Mouse (Mus musculus) thymus, adult 2 months (tissue): ENCODE measurements around the gene Ctdsp1. TPM values are rescaled to one million over a fixed set of nuclear protein-coding genes. Genes with fewer than 3 reads are reported as not detected.

Experiments used
- DNase-seq: peaks from one replicate; pipeline ENCODE4 v3.0.0; 2021
- H3K27ac ChIP-seq: fragments of 200-500 bp; 2 replicates; pipeline ENCODE4 v1.5.1; 2012; ENCODE audit warnings: low read length, control low read depth; ENCODE audit not compliant: control insufficient read depth, insufficient read depth
- H3K27me3 ChIP-seq: fragments of 200-500 bp; 2 replicates; pipeline ENCODE4 v1.6.1; 2012; ENCODE audit warnings: mild to moderate bottlenecking, low read length, moderate library complexity, mixed read lengths; ENCODE audit not compliant: control insufficient read depth, insufficient read depth
- H3K36me3 ChIP-seq: fragments of 200-500 bp; 2 replicates; pipeline ENCODE4 v1.6.1; 2012; ENCODE audit warnings: mild to moderate bottlenecking, low read length, moderate library complexity; ENCODE audit not compliant: control insufficient read depth, insufficient read depth
- H3K4me1 ChIP-seq: fragments of 200-500 bp; replicated peaks from 2 replicates; pipeline ENCODE4 v1.6.1; 2012; ENCODE audit warnings: low read length; ENCODE audit not compliant: control insufficient read depth, insufficient read depth
- H3K4me3 ChIP-seq: fragments of 200-500 bp; 2 replicates; pipeline ENCODE4 v1.5.1; 2012; ENCODE audit warnings: mild to moderate bottlenecking, low read length, control low read depth, moderate library complexity; ENCODE audit not compliant: control insufficient read depth, insufficient read depth
- CTCF ChIP-seq: fragments of 200-500 bp; IDR thresholded peaks from 2 replicates; pipeline ENCODE4 v1.5.1; 2012; ENCODE audit warnings: mild to moderate bottlenecking, control low read depth, low read length, moderate library complexity, borderline replicate concordance; ENCODE audit not compliant: control insufficient read depth, poor library complexity, insufficient read depth; ENCODE audit errors: extremely low read depth
- POLR2A ChIP-seq: fragments of 200-500 bp; IDR thresholded peaks from 2 replicates; pipeline ENCODE4 v1.6.1; 2012; ENCODE audit warnings: mild to moderate bottlenecking, low read length, control low read depth, moderate library complexity; ENCODE audit not compliant: control insufficient read depth, poor library complexity, insufficient read depth; ENCODE audit errors: extremely low read depth
- whole genome bisulfite sequencing: fragments of 180-500 bp; shearing (Covaris S2); methylation state at CpG from one replicate; pipeline ENCODE4 v1.1.7; 2018; 5-methylcytosine and 5-hydroxymethylcytosine counted together
- polyA plus RNA-seq: library from polyadenylated mRNA; depleted of rRNA; stranded (reverse); fragments of >200 nt; gene quantifications from 2 replicates; pipeline ENCODE4 v1.2.3, GENCODE M21; 2012

The Ctdsp1 gene
- polyA plus RNA-seq, 1 experiment = 201 TPM

- 89% methylated on average over 10 of the region's 10 CpGs for WGBS
- no peaks in the 10 kb centered on the region for H3K27me3 ChIP-seq
- no peak for DNase-seq
- no peak overlapping the region for H3K27ac ChIP-seq
- no peaks in the 10 kb centered on the region for H3K36me3 ChIP-seq
- no peak overlapping the region for H3K4me3 ChIP-seq
- H3K4me1 ChIP-seq = 0 out of 2 replicates have a peak, but pooled peaks cover 3% of the 10 kb centered on the region
- no peak for TF ChIP-seq POLR2A
- TF ChIP-seq CTCF = no peak
These were observed 15.7 kb upstream of the Ctdsp1 start for GRCm38 (mm10) chr1:74375561-74375960.

GRCm38 (mm10) chr1:74376396-74376795, 14.9 kb upstream of the Ctdsp1 start:
- Histone ChIP-seq H3K27me3 (no peaks in the 10 kb centered on the region), H3K4me3 (no peak overlapping the region), H3K36me3 (no peaks in the 10 kb centered on the region), H3K27ac (no peak overlapping the region), H3K4me1 (0 out of 2 replicates have a peak, but pooled peaks cover 3% of the 10 kb centered on the region)
- TF ChIP-seq POLR2A = no peak
- TF ChIP-seq CTCF = no peak
- 67% methylated on average over 4 of the region's 4 CpGs for WGBS
- DNase-seq = no peak

DNA sequence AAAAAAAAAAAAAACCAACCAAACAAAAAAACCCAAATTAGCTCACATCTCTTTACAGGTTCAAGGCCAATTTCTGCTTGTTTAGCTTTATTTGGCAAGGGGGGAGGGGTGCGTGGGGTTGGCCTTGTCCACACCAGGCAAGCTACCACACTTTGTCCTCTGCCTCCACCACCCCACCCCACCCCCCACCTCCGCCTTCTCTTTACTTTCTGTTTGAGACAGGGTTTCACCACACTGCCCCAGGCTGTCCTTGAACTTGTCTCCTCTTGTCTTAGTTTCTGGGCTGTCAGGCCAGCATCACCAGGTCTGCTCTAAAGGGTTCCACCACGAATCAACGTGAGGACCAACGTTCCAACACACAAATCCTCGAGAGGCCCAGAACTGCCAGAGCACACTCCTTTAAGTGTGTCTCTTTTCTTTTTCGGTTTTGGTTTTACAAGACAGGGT, 12.2 kb upstream of the Ctdsp1 start:
- TF ChIP-seq POLR2A (no peak), CTCF (no peak)
- H3K4me3 ChIP-seq = no peak overlapping the region
- no peak overlapping the region for H3K27ac ChIP-seq
- H3K4me1 ChIP-seq = peaks cover 3% of the 10 kb centered on the region; the same call in 1 of the 2 replicates
- H3K36me3 ChIP-seq = no peaks in the 10 kb centered on the region
- WGBS = 75% methylated on average over 7 of the region's 7 CpGs
- H3K27me3 ChIP-seq = no peaks in the 10 kb centered on the region
- no peak for DNase-seq

- Histone ChIP-seq H3K27me3 (no peaks in the 10 kb centered on the region), H3K4me3 (no peak overlapping the region), H3K27ac (no peak overlapping the region), H3K36me3 (no peaks in the 10 kb centered on the region), H3K4me1 (peaks cover 3% of the 10 kb centered on the region; the same call in 1 of the 2 replicates)
- TF ChIP-seq CTCF (no peak), POLR2A (no peak)
- no peak for DNase-seq
- WGBS = 96% methylated on average over 5 of the region's 5 CpGs
These were observed 10.8 kb upstream of the Ctdsp1 start for GRCm38 (mm10) chr1:74380484-74380883.

- Histone ChIP-seq H3K36me3 (no peaks in the 10 kb centered on the region), H3K27me3 (no peaks in the 10 kb centered on the region), H3K4me1 (peaks cover 8% of the 10 kb centered on the region), H3K4me3 (no peak overlapping the region), H3K27ac (no peak overlapping the region)
- DNase-seq = no peak
- no peak for TF ChIP-seq POLR2A
- TF ChIP-seq CTCF = no peak
- WGBS = 80% methylated on average over 10 of the region's 10 CpGs
These were observed 9.7 kb upstream of the Ctdsp1 start for GRCm38 (mm10) chr1:74381588-74382021.

DNA sequence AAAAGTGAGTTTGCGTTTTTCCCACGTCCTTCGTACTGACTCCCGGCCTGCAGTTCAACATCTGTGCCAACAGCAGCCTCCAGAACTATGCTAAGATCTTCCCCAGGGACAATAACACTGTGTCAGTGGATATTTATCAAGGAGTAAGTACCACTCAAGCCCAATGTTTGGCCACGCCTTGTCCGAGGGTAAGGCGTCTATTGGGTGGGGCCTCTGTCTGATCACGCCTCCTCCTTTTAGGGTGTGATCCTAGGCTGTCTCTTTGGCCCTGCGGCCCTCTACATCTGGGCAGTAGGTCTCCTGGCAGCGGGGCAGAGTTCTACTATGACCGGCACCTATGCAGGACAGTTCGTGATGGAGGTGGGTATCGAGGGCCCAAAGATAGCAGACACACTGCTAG, 7.9 kb upstream of the Ctdsp1 start:
- H3K27ac ChIP-seq = no peak overlapping the region
- WGBS = 95% methylated on average over 13 of the region's 13 CpGs
- H3K36me3 ChIP-seq = no peaks in the 10 kb centered on the region
- no peak for TF ChIP-seq POLR2A
- no peak for TF ChIP-seq CTCF
- peaks cover 14% of the 10 kb centered on the region for H3K4me1 ChIP-seq
- H3K4me3 ChIP-seq = no peak overlapping the region
- H3K27me3 ChIP-seq = no peaks in the 10 kb centered on the region
- no peak for DNase-seq

DNA sequence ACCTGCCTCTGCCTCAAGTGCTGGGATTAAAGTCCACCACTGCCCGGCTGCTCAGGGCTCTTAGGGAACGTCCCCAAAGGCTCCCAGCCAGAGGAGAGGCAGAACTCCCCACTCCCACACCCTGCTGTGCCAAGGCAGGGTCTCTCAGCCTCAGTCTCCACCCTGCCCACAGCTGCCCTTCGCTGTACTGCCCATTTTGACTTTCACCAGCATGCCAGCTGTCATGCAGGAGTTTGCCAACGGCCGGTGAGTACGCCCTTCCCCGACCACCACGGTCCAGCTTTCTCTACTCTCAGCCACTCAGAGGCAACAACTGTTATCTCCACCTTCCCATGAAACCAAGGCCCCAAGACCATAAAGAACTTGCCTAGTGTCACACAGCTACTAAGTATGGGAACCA, 6.8 kb upstream of the Ctdsp1 start:
- Histone ChIP-seq H3K4me1 (peaks cover 18% of the 10 kb centered on the region), H3K27ac (no peak overlapping the region), H3K4me3 (no peak overlapping the region), H3K36me3 (no peaks in the 10 kb centered on the region), H3K27me3 (no peaks in the 10 kb centered on the region)
- DNase-seq = no peak
- TF ChIP-seq POLR2A (no peak), CTCF (no peak)
- WGBS = 93% methylated on average over 8 of the region's 8 CpGs
